Mouse (Mus musculus): ENCODE results near the gene 1110008P14Rik.

The 1110008P14Rik gene

GRCm38 (mm10) chr2:32408429-32409424 is 27.0 kb upstream of the 1110008P14Rik start:
- DNase-seq (ENCODE audit: extremely low spot score, low spot score): peak; percentile 44

- DNase-seq (ENCODE audit: extremely low spot score, low spot score): no peak
Measured at GRCm38 (mm10) chr2:32407144-32407824, 25.5 kb upstream of the 1110008P14Rik start.

GRCm38 (mm10) chr2:32404663-32405062 is 22.9 kb upstream of the 1110008P14Rik start:
- DNase-seq (ENCODE audit: extremely low spot score, low spot score): peak; percentile 95

- DNase-seq (ENCODE audit: extremely low spot score, low spot score): no peak
Measured at GRCm38 (mm10) chr2:32396695-32397094, 15.0 kb upstream of the 1110008P14Rik start.

GRCm38 (mm10) chr2:32395946-32396621 is 14.3 kb upstream of the 1110008P14Rik start:
- peak; percentile 86 for DNase-seq (ENCODE audit: extremely low spot score, low spot score)

- peak; percentile 92 for DNase-seq (ENCODE audit: extremely low spot score, low spot score)
Measured at GRCm38 (mm10) chr2:32395484-32395945, 13.8 kb upstream of the 1110008P14Rik start, which contains the start of gene Ptges2. Gene Ptges2 (plus strand): TSS chr2:32395896.

- no peak for DNase-seq (ENCODE audit: extremely low spot score, low spot score)
Measured at GRCm38 (mm10) chr2:32394973-32395372, 13.2 kb upstream of the 1110008P14Rik start.

- DNase-seq (ENCODE audit: extremely low spot score, low spot score): no peak
Measured at GRCm38 (mm10) chr2:32392063-32392462, 10.3 kb upstream of the 1110008P14Rik start.

GRCm38 (mm10) chr2:32390871-32391270 is 9.1 kb upstream of the 1110008P14Rik start:
- no peak for DNase-seq (ENCODE audit: extremely low spot score, low spot score)

- DNase-seq (ENCODE audit: extremely low spot score, low spot score): no peak
Measured at GRCm38 (mm10) chr2:32389157-32389556, 7.4 kb upstream of the 1110008P14Rik start.

- no peak for DNase-seq (ENCODE audit: extremely low spot score, low spot score)
Measured at GRCm38 (mm10) chr2:32387706-32388490, 6.2 kb upstream of the 1110008P14Rik start, which contains the start of gene Lcn2. Gene Lcn2 (minus strand): TSS chr2:32388252.

- no peak for DNase-seq (ENCODE audit: extremely low spot score, low spot score)
Measured at GRCm38 (mm10) chr2:32382689-32383088, 951 bp upstream of the 1110008P14Rik start.

GRCm38 (mm10) chr2:32381141-32381774 is 480 bp downstream of the 1110008P14Rik start:
- no peak for DNase-seq (ENCODE audit: extremely low spot score, low spot score)

- no peak for DNase-seq (ENCODE audit: extremely low spot score, low spot score)
Measured at GRCm38 (mm10) chr2:32380001-32380500, 1.7 kb downstream of the 1110008P14Rik start.

- DNase-seq (ENCODE audit: extremely low spot score, low spot score): no peak
Measured at GRCm38 (mm10) chr2:32376963-32377362, 4.8 kb downstream of the 1110008P14Rik start.

- no peak for DNase-seq (ENCODE audit: extremely low spot score, low spot score)
Measured at GRCm38 (mm10) chr2:32375317-32375940, 6.3 kb downstream of the 1110008P14Rik start.

GRCm38 (mm10) chr2:32374191-32374590 is 7.5 kb downstream of the 1110008P14Rik start:
- no peak for DNase-seq (ENCODE audit: extremely low spot score, low spot score)

- DNase-seq (ENCODE audit: extremely low spot score, low spot score): no peak
Measured at GRCm38 (mm10) chr2:32367315-32367714, 14.4 kb downstream of the 1110008P14Rik start.

- no peak for DNase-seq (ENCODE audit: extremely low spot score, low spot score)
Measured at GRCm38 (mm10) chr2:32364121-32364520, 17.6 kb downstream of the 1110008P14Rik start.

Data from neural tube, embryonic 10.5 days (tissue).